In the genomic region with DNA sequence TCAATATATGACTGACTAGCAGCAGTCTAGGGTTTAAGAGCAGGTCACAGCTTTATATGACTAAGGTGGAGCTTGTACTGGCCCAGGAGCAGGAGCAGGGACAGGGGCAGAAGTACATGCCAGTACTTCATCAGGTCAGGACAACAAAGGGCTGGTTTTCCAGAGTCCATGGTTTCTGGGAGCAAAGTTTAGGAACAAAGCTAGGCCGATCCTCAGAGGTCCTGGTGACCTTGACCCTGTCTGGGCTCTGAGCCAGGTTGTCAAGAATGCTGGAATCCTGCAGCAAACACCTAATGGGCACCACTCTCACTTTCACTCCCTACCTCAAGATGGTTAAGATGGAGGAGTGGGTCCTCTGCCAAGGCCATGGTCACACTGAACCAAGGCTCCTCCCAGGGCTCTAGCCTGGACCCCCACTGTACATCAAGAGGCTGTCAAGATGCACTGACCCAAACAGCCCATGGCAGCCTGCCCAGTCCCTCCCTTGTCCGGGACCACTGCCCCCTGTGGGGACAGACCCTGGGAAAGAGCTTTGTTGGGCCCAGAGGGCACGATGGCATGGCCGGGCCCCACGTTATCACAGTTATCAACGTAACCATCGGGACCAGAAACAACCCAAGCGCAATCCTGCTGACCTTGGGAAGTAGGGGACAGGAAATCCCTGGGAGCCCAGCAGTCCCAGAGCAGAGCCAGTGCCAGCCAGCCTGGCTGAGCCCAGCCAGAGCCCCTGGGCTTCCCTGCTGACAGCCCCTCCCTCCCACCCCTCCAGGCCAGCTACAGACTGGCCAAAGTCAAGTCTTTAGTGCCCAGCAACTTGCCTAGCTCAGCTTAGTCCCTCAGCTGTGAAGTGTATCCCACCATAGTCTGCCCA, we compare ENCODE assay signal across 9 mouse cellular contexts.
DNase-seq lines count a peak whose midpoint lies in the region; ATAC-seq and TF ChIP-seq lines count a peak whose summit lies in the region.
"Had no signal": no experiment of that assay in that cellular context is flagged by ENCODE, and none has a peak within 500 bp of the region (broad histone marks: within the 10 kb centered on the region; RNA-seq: fewer than 3 reads in every experiment).

No protein-coding gene starts in this region.

- TF ChIP-seq POLR2A in thymus, adult 2 months (IDR thresholded peaks at IDR 0.05; ENCODE audit: control insufficient read depth, extremely low read depth, insufficient read depth, low read length, poor library complexity) = no peak

- TF ChIP-seq CTCF in forebrain, postnatal 0 days (IDR thresholded peaks at IDR 0.05; ENCODE audit: low read depth) = no peak
- TF ChIP-seq CTCF in thymus, adult 2 months (IDR thresholded peaks at IDR 0.05; ENCODE audit: borderline replicate concordance, control insufficient read depth, extremely low read depth, insufficient read depth, low read length, poor library complexity) = no peak

- H3K27me3 ChIP-seq in heart, embryonic 16.5 days (ENCODE audit: control insufficient read depth, insufficient read depth, low read length) = no peaks in the 10 kb centered on the region
- H3K27me3 ChIP-seq in kidney, embryonic 16.5 days (ENCODE audit: insufficient read depth, low read length) = no peaks in the 10 kb centered on the region
- no peaks in the 10 kb centered on the region for H3K27me3 ChIP-seq in liver, embryonic 13.5 days
- H3K27me3 ChIP-seq in forebrain, postnatal 0 days (ENCODE audit: insufficient read depth, low read length) = peaks cover 55% of the 10 kb centered on the region
- no peaks in the 10 kb centered on the region for H3K27me3 ChIP-seq in thymus, adult 2 months (ENCODE audit: control insufficient read depth, insufficient read depth, low read length)

- DNase-seq in heart, adult 9 months (ENCODE audit: low spot score in 2 of 2) = no peak
- DNase-seq in adrenal gland, postnatal 36 days = peak; percentile 36 to 56
- DNase-seq in liver, embryonic 13.5 days = no peak
- no peak for DNase-seq in forebrain, postnatal 0 days
- no peak for DNase-seq in thymus, adult 2 months
- DNase-seq: cerebellum, postnatal 36 days; gastrocnemius, adult 2 months had no signal

- no peak for ATAC-seq in heart, embryonic 16.5 days (replicated peaks; ENCODE audit: extremely low read depth, insufficient read depth, low FRiP score)
- 0 out of 2 replicates have a peak, but pooled peaks have one; percentile 47 for ATAC-seq in kidney, embryonic 16.5 days (ENCODE audit: low FRiP score, low TSS enrichment)
- peak; percentile 43; the same call in 1 of the 2 replicates for ATAC-seq in liver, embryonic 13.5 days (ENCODE audit: low read depth)
- ATAC-seq in forebrain, postnatal 0 days = no peak

- H3K4me2 ChIP-seq in heart, embryonic 16.5 days (ENCODE audit: low read depth, low read length) = no peak overlapping the region; the same call in 1 of the 2 replicates
- H3K4me2 ChIP-seq in kidney, embryonic 16.5 days (replicated peaks; ENCODE audit: low read depth, low read length) = no peak overlapping the region
- H3K4me2 ChIP-seq in liver, embryonic 13.5 days = no peak overlapping the region
- no peak overlapping the region for H3K4me2 ChIP-seq in forebrain, postnatal 0 days (ENCODE audit: low read depth)

- WGBS in heart, embryonic 16.5 days = 33% methylated on average over 8 of the region's 8 CpGs
- 55% methylated on average over 8 of the region's 8 CpGs for WGBS in kidney, embryonic 16.5 days
- WGBS in liver, embryonic 13.5 days (ENCODE audit: insufficient replicate concordance) = 75% methylated on average over 8 of the region's 8 CpGs
- 62% methylated on average over 8 of the region's 8 CpGs for WGBS in forebrain, postnatal 0 days
- 95% methylated on average over 8 of the region's 8 CpGs for WGBS in thymus, adult 2 months

- peaks cover 48% of the 10 kb centered on the region for H3K4me1 ChIP-seq in heart, embryonic 16.5 days (ENCODE audit: control insufficient read depth, insufficient read depth, low read length)
- H3K4me1 ChIP-seq in kidney, embryonic 16.5 days (ENCODE audit: insufficient read depth, low read length) = peaks cover 29% of the 10 kb centered on the region
- H3K4me1 ChIP-seq in liver, embryonic 13.5 days (replicated peaks) = peaks cover 52% of the 10 kb centered on the region
- no peaks in the 10 kb centered on the region for H3K4me1 ChIP-seq in forebrain, postnatal 0 days (ENCODE audit: insufficient read depth)
- H3K4me1 ChIP-seq in thymus, adult 2 months (replicated peaks; ENCODE audit: control insufficient read depth, insufficient read depth, low read length) = 0 out of 2 replicates have a peak, but pooled peaks cover 2% of the 10 kb centered on the region

- H3K9ac ChIP-seq in heart, embryonic 16.5 days (ENCODE audit: low read length) = peak overlapping the region; percentile 21
- H3K9ac ChIP-seq in kidney, embryonic 16.5 days (replicated peaks; ENCODE audit: low read length) = no peak overlapping the region
- no peak overlapping the region for H3K9ac ChIP-seq in liver, embryonic 13.5 days
- no peak overlapping the region for H3K9ac ChIP-seq in forebrain, postnatal 0 days

- H3K27ac ChIP-seq in heart, embryonic 16.5 days (ENCODE audit: low read length) = peak overlapping the region; percentile 88
- no peak overlapping the region for H3K27ac ChIP-seq in kidney, embryonic 16.5 days (ENCODE audit: low read length)
- H3K27ac ChIP-seq in liver, embryonic 13.5 days = no peak overlapping the region; the same call in 1 of the 2 replicates
- H3K27ac ChIP-seq in forebrain, postnatal 0 days (ENCODE audit: low read depth, low read length) = no peak overlapping the region
- no peak overlapping the region for H3K27ac ChIP-seq in thymus, adult 2 months (ENCODE audit: control insufficient read depth, insufficient read depth, low read length)
- H3K27ac ChIP-seq: gastrocnemius, adult 2 months had no signal

- H3K4me3 ChIP-seq in heart, embryonic 16.5 days (ENCODE audit: low read length) = no peak overlapping the region
- H3K4me3 ChIP-seq in kidney, embryonic 16.5 days (ENCODE audit: low read length) = no peak overlapping the region
- H3K4me3 ChIP-seq in liver, embryonic 13.5 days (replicated peaks) = no peak overlapping the region
- no peak overlapping the region for H3K4me3 ChIP-seq in forebrain, postnatal 0 days (ENCODE audit: low read depth, low read length)
- no peak overlapping the region for H3K4me3 ChIP-seq in thymus, adult 2 months (ENCODE audit: control insufficient read depth, insufficient read depth, low read length)
- H3K4me3 ChIP-seq: gastrocnemius, adult 2 months had no signal

- no peaks in the 10 kb centered on the region for H3K36me3 ChIP-seq in heart, embryonic 16.5 days (ENCODE audit: control insufficient read depth, insufficient read depth)
- no peaks in the 10 kb centered on the region for H3K36me3 ChIP-seq in kidney, embryonic 16.5 days (ENCODE audit: insufficient read depth, low read length)
- H3K36me3 ChIP-seq in liver, embryonic 13.5 days = no peaks in the 10 kb centered on the region
- no peaks in the 10 kb centered on the region for H3K36me3 ChIP-seq in forebrain, postnatal 0 days (ENCODE audit: insufficient read depth)
- no peaks in the 10 kb centered on the region for H3K36me3 ChIP-seq in thymus, adult 2 months (ENCODE audit: control insufficient read depth, insufficient read depth, low read length)

- peaks cover 3% of the 10 kb centered on the region; the same call in 1 of the 2 replicates for H3K9me3 ChIP-seq in heart, embryonic 16.5 days (replicated peaks; ENCODE audit: control insufficient read depth, low read length)
- no peaks in the 10 kb centered on the region for H3K9me3 ChIP-seq in kidney, embryonic 16.5 days (ENCODE audit: low read length)
- no peaks in the 10 kb centered on the region for H3K9me3 ChIP-seq in liver, embryonic 13.5 days (replicated peaks)
- no peaks in the 10 kb centered on the region for H3K9me3 ChIP-seq in forebrain, postnatal 0 days (ENCODE audit: low read length)

Comparison
In these comparisons a context has a peak if more than half of its experiments do, and no peak if none do; other contexts are left out.
1. ATAC-seq: peak in kidney, embryonic 16.5 days (single experiment) and liver, embryonic 13.5 days (single experiment); none in heart, embryonic 16.5 days (single experiment) and forebrain, postnatal 0 days (single experiment).
2. DNase-seq: peak in adrenal gland, postnatal 36 days (2 of 2); none in heart, adult 9 months (0 of 2), liver, embryonic 13.5 days (single experiment), forebrain, postnatal 0 days (single experiment) and thymus, adult 2 months (single experiment).